Mouse (Mus musculus) macrophage (primary cell): ENCODE data around the gene Ak1. TPM values are rescaled to one million over a fixed set of nuclear protein-coding genes. Genes with fewer than 3 reads are reported as not detected.

Experiments used
- H3K27ac ChIP-seq: fragments of 350-480 bp; formaldehyde crosslinking; 2 replicates; pipeline ENCODE4 v1.9.0; 2021
- H3K36me3 ChIP-seq: fragments of 350-480 bp; formaldehyde crosslinking; 2 replicates; pipeline ENCODE4 v1.9.0; 2021; ENCODE audit errors: inconsistent target
- H3K4me3 ChIP-seq: fragments of 350-480 bp; formaldehyde crosslinking; 2 replicates; pipeline ENCODE4 v1.9.0; 2021; ENCODE audit errors: inconsistent target
- H3K79me2 ChIP-seq: fragments of 350-480 bp; formaldehyde crosslinking; 2 replicates; pipeline ENCODE4 v1.9.0; 2021; ENCODE audit errors: inconsistent target
- WGBS: methylation state at CpG from one replicate; pipeline ENCODE4 v1.1.7; 2026; ENCODE audit warnings: inconsistent platforms; ENCODE audit not compliant: missing documents; 5-methylcytosine and 5-hydroxymethylcytosine counted together
- polyA plus RNA-seq: library from polyadenylated mRNA; stranded (reverse); fragments of 250-400 nt; gene quantifications from 3 replicates; pipeline ENCODE4 v1.2.4, GENCODE M21; 2018; ENCODE audit warnings: inconsistent platforms

The Ak1 gene
- polyA plus RNA-seq, 1 experiment from 2014 or later: 3.0 TPM

GRCm38 (mm10) chr2:32608141-32608777 is 13.3 kb upstream of the Ak1 start:
- Histone ChIP-seq H3K4me3 (peak overlapping the region; percentile 64), H3K79me2 (peaks cover 18% of the 10 kb centered on the region; the same call in 1 of the 2 replicates), H3K36me3 (peaks cover 3% of the 10 kb centered on the region; the same call in 1 of the 2 replicates), H3K27ac (peak overlapping the region; percentile 88)
- WGBS: under 1% methylated on average over 25 of the region's 25 CpGs

- Histone ChIP-seq H3K79me2 (peaks cover 18% of the 10 kb centered on the region; the same call in 1 of the 2 replicates), H3K4me3 (peak overlapping the region; percentile 64), H3K27ac (peak overlapping the region; percentile 88), H3K36me3 (peaks cover 3% of the 10 kb centered on the region; the same call in 1 of the 2 replicates)
- 57% methylated on average over 18 of the region's 18 CpGs for WGBS
Observed at GRCm38 (mm10) chr2:32608778-32609435, 12.7 kb upstream of the Ak1 start.

- WGBS: 32% methylated on average over 22 of the region's 23 CpGs
- peaks cover 18% of the 10 kb centered on the region; the same call in 1 of the 2 replicates for H3K79me2 ChIP-seq
- H3K4me3 ChIP-seq: no peak overlapping the region
- peaks cover 17% of the 10 kb centered on the region; the same call in 1 of the 2 replicates for H3K36me3 ChIP-seq
- H3K27ac ChIP-seq: no peak overlapping the region
Observed at GRCm38 (mm10) chr2:32610610-32611229, 10.8 kb upstream of the Ak1 start.

GRCm38 (mm10) chr2:32612274-32612673 is 9.3 kb upstream of the Ak1 start:
- Histone ChIP-seq H3K36me3 (peaks cover 30% of the 10 kb centered on the region), H3K79me2 (peaks cover 18% of the 10 kb centered on the region; the same call in 1 of the 2 replicates), H3K27ac (no peak overlapping the region), H3K4me3 (no peak overlapping the region)
- WGBS: 94% methylated on average over 26 of the region's 26 CpGs

- no peak overlapping the region for H3K27ac ChIP-seq
- 86% methylated on average over 1 of the region's 1 CpGs for WGBS
- H3K4me3 ChIP-seq: no peak overlapping the region
- peaks cover 58% of the 10 kb centered on the region for H3K36me3 ChIP-seq
- H3K79me2 ChIP-seq: no peaks in the 10 kb centered on the region; the same call in 1 of the 2 replicates
Observed at GRCm38 (mm10) chr2:32617109-32617508, 4.4 kb upstream of the Ak1 start.

- no peak overlapping the region for H3K27ac ChIP-seq
- peaks cover 58% of the 10 kb centered on the region for H3K36me3 ChIP-seq
- WGBS: 100% methylated on average over 2 of the region's 4 CpGs
- no peaks in the 10 kb centered on the region for H3K79me2 ChIP-seq
- no peak overlapping the region for H3K4me3 ChIP-seq
Observed at GRCm38 (mm10) chr2:32617601-32618000, 4.0 kb upstream of the Ak1 start.

GRCm38 (mm10) chr2:32618051-32618450 is 3.5 kb upstream of the Ak1 start:
- H3K4me3 ChIP-seq: no peak overlapping the region
- H3K27ac ChIP-seq: no peak overlapping the region
- peaks cover 55% of the 10 kb centered on the region for H3K36me3 ChIP-seq
- 95% methylated on average over 9 of the region's 9 CpGs for WGBS
- H3K79me2 ChIP-seq: no peaks in the 10 kb centered on the region

- 81% methylated on average over 4 of the region's 4 CpGs for WGBS
- no peak overlapping the region for H3K4me3 ChIP-seq
- no peaks in the 10 kb centered on the region for H3K79me2 ChIP-seq
- H3K27ac ChIP-seq: no peak overlapping the region
- peaks cover 41% of the 10 kb centered on the region for H3K36me3 ChIP-seq
Observed at GRCm38 (mm10) chr2:32620682-32621516, 659 bp upstream of the Ak1 start.

GRCm38 (mm10) chr2:32624111-32624748 is 2.7 kb downstream of the Ak1 start:
- 87% methylated on average over 5 of the region's 5 CpGs for WGBS
- no peak overlapping the region for H3K4me3 ChIP-seq
- no peak overlapping the region for H3K27ac ChIP-seq
- H3K36me3 ChIP-seq: peaks cover 8% of the 10 kb centered on the region; the same call in 1 of the 2 replicates
- no peaks in the 10 kb centered on the region for H3K79me2 ChIP-seq

GRCm38 (mm10) chr2:32625212-32625872 is 3.8 kb downstream of the Ak1 start:
- Histone ChIP-seq H3K79me2 (no peaks in the 10 kb centered on the region), H3K4me3 (peak overlapping the region; percentile 3; the same call in 1 of the 2 replicates), H3K36me3 (no peaks in the 10 kb centered on the region), H3K27ac (no peak overlapping the region)
- 18% methylated on average over 13 of the region's 13 CpGs for WGBS

GRCm38 (mm10) chr2:32625873-32626694 is 4.5 kb downstream of the Ak1 start:
- Histone ChIP-seq H3K36me3 (no peaks in the 10 kb centered on the region), H3K27ac (no peak overlapping the region), H3K79me2 (no peaks in the 10 kb centered on the region), H3K4me3 (no peak overlapping the region; the same call in 1 of the 2 replicates)
- WGBS: 59% methylated on average over 5 of the region's 5 CpGs

GRCm38 (mm10) chr2:32627266-32628043 is 5.9 kb downstream of the Ak1 start:
- Histone ChIP-seq H3K27ac (no peak overlapping the region), H3K36me3 (no peaks in the 10 kb centered on the region), H3K4me3 (no peak overlapping the region), H3K79me2 (no peaks in the 10 kb centered on the region)
- WGBS: 90% methylated on average over 19 of the region's 20 CpGs
